Mouse (Mus musculus) thymus, postnatal 14 days (tissue): ENCODE measurements around the gene Vps53.

ENCODE experiments used
- DNase-seq: peaks from one replicate; pipeline ENCODE4 v3.0.0; 2021

Vps53 gene

GRCm38 (mm10) chr11:76106551-76107496 is 72.6 kb downstream of the Vps53 start:
- peak; percentile 80 for DNase-seq

GRCm38 (mm10) chr11:76101154-76101553 is 78.3 kb downstream of the Vps53 start:
- no peak for DNase-seq

GRCm38 (mm10) chr11:76099193-76099975 is 80.1 kb downstream of the Vps53 start:
- no peak for DNase-seq

GRCm38 (mm10) chr11:76093610-76094009 is 85.8 kb downstream of the Vps53 start:
- no peak for DNase-seq

GRCm38 (mm10) chr11:76089776-76090175 is 89.7 kb downstream of the Vps53 start:
- no peak for DNase-seq

GRCm38 (mm10) chr11:76088506-76088905 is 90.9 kb downstream of the Vps53 start:
- no peak for DNase-seq

- DNase-seq: peak; percentile 80
These were observed 93.4 kb downstream of the Vps53 start for GRCm38 (mm10) chr11:76085898-76086591.

- no peak for DNase-seq
These were observed 94.5 kb downstream of the Vps53 start for GRCm38 (mm10) chr11:76084943-76085342.

GRCm38 (mm10) chr11:76083941-76084367 is 95.5 kb downstream of the Vps53 start:
- DNase-seq: no peak

- no peak for DNase-seq
These were observed 98.3 kb downstream of the Vps53 start for GRCm38 (mm10) chr11:76081048-76081640.

GRCm38 (mm10) chr11:76080293-76080692 is 99.2 kb downstream of the Vps53 start:
- DNase-seq: no peak

- DNase-seq: no peak
These were observed 102.1 kb downstream of the Vps53 start for GRCm38 (mm10) chr11:76077341-76077740.

- no peak for DNase-seq
These were observed 105.0 kb downstream of the Vps53 start for GRCm38 (mm10) chr11:76074296-76075093.

GRCm38 (mm10) chr11:76069816-76070215 is 109.6 kb downstream of the Vps53 start:
- no peak for DNase-seq

- DNase-seq: no peak
These were observed 112.8 kb downstream of the Vps53 start for GRCm38 (mm10) chr11:76066563-76067156.

GRCm38 (mm10) chr11:76065521-76066095 is 113.8 kb downstream of the Vps53 start:
- DNase-seq: no peak

GRCm38 (mm10) chr11:76064411-76064810 is 115.0 kb downstream of the Vps53 start:
- no peak for DNase-seq

- no peak for DNase-seq
These were observed 118.5 kb downstream of the Vps53 start for GRCm38 (mm10) chr11:76060906-76061305.

- DNase-seq: no peak
These were observed 119.5 kb downstream of the Vps53 start for GRCm38 (mm10) chr11:76059971-76060370.

- DNase-seq: peak; percentile 20
These were observed 123.0 kb downstream of the Vps53 start for GRCm38 (mm10) chr11:76056487-76056886.

- no peak for DNase-seq
These were observed 127.0 kb downstream of the Vps53 start for GRCm38 (mm10) chr11:76052496-76052895.
